Mouse (Mus musculus): ENCODE measurements around the gene Dmac2. TPM values are rescaled to one million over a fixed set of nuclear protein-coding genes. Genes with fewer than 3 reads are reported as not detected.
A peak's percentile ranks its signal among the peaks of the same experiment; 100 is the strongest.

Gene Dmac2
- total RNA-seq, 4 experiments from 2014 or later, result 57.8 to 63.3 (median 59.6) TPM

GRCm38 (mm10) chr7:25652244-25652759 is 33.1 kb downstream of the Dmac2 start:
- no peak for DNase-seq (ENCODE audit: low spot score)

GRCm38 (mm10) chr7:25655601-25656428 is 36.6 kb downstream of the Dmac2 start:
- DNase-seq (ENCODE audit: low spot score), result no peak

- no peak for DNase-seq (ENCODE audit: low spot score)
Measured at GRCm38 (mm10) chr7:25657785-25658184, 38.6 kb downstream of the Dmac2 start.

DNA sequence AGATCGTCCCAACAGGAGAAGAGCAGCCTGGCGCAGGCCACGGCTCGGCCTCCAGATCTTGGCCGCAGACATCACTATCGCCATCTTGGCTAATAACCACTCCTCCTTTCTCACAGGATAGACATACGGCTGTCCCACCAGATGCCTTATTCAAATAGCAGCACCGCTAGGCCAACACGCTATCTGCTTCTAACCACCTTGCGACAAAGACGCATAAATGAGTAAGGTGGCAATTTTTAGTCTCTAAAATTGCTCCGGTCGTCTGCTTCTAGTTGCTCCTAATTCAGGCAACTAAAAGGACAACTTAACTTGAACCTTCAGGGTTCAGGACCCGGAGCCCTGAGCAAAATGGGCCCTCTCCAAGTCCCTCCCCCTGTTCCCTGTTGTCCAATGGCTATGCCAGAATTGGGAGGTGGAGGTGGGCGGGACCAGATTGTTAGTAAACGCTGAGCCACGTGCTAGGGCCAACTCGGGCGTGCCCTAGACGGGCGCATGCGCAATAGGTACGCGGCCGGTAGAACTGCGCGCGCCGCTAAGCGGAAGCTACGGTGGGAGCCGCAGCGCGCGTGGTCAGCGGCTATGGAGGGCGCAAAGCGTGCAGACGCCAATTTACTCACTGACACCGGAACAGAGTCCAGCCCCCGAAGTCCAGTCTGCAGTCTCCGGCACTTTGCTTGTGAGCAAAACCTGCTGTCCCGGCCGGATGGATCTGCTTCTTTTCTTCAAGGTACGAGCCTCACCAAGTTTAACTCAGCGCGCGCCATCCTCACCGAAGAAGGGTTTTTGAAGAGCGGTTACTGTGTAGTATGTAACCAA is 39.7 kb downstream of the Dmac2 start, which contains the start of the genes Bckdha and Exosc5:
Bckdha (minus strand) TSS at position 325 of the 816 bp plus-strand sequence.
Exosc5 (plus strand) TSS at position 508 of the 816 bp plus-strand sequence.
- peak; percentile 100 for DNase-seq (ENCODE audit: low spot score)

GRCm38 (mm10) chr7:25666381-25666780 is 47.2 kb downstream of the Dmac2 start:
- DNase-seq (ENCODE audit: low spot score), result no peak

GRCm38 (mm10) chr7:25669158-25669557 is 49.9 kb downstream of the Dmac2 start:
- no peak for DNase-seq (ENCODE audit: low spot score)

DNA sequence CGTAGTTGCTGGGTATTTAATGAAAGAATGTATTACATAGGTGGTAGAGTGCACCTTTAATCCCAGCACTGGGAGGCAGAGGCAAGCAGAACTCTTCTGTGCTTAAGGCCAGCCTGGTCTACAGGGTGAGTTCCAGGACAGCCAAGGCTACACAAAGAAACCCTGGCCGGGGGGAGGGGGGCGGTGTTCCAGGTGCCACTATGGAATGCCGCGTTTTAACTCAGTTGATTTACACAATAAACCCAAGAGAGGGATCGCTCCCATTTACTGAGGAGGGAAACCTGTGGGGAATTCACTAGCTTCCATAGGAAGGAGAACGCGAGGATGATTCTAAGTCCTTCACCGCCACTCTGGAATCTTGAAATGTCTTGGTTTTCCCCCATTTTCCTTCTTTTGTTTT is 50.4 kb downstream of the Dmac2 start:
- DNase-seq (ENCODE audit: low spot score), result no peak

DNA sequence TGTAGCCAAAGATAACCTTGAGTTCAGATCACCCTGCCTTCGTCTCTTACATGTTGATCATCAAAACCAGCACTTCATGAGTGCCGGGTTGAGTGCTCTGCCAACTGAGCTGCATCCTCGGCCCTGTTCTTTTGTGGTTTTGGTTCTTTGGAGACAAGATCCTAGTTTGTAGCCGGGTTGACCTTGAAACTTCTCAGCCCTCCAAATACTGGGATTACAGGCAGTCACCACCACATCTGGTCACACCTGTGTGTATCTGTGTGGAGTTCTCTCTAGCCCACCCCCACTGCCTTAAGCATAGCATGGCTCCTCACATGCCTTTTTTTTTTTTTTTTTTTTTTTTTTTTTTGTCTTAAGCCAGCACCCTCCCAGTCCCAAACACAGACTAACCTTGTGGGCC is 50.9 kb downstream of the Dmac2 start:
- DNase-seq (ENCODE audit: low spot score), result no peak

DNA sequence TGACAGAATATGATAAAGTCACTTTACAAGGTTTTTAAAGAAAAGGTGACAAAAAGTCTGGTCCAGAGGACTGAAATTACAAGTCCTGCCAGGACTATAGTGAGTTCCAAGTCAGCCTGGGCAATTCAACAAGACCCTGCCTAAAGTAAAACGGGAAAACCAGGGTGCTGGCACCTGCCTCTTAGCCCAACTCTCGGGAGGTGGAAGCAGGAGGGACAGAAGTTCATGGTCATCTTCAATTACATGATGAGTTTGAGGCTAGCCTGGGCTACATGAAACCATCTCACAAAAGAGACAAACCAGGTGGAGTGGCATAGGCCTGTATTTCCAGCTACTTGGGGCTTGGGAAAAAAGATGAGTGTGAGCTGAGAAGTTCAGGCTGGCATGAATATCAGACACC is 52.5 kb downstream of the Dmac2 start:
- no peak for DNase-seq (ENCODE audit: low spot score)

GRCm38 (mm10) chr7:25672442-25672841 is 53.2 kb downstream of the Dmac2 start:
- DNase-seq (ENCODE audit: low spot score), result no peak

- DNase-seq (ENCODE audit: low spot score), result no peak
Measured at GRCm38 (mm10) chr7:25674297-25674696, 55.1 kb downstream of the Dmac2 start.

- no peak for DNase-seq (ENCODE audit: low spot score)
Measured at GRCm38 (mm10) chr7:25674719-25675300, 55.6 kb downstream of the Dmac2 start, which contains the start of gene Tmem91. TSS of gene Tmem91 (minus strand) at chr7:25675166.

Other genes starting within 250 kb of the Dmac2 start
- gene Cnfn, start 249.7 kb upstream of the Dmac2 start, total RNA-seq (2022), result not detected
- gene Lipe, start 220.7 kb upstream of the Dmac2 start, total RNA-seq (2022), result 10 to 100 TPM; 34.3 to 45.6 (median 40.1) TPM
- gene Cxcl17, start 206.5 kb upstream of the Dmac2 start, total RNA-seq (2022), result not detected
- 10 to 100 TPM; 10.7 to 13.9 (median 12.5) TPM for gene Ceacam1, start 141.8 kb upstream of the Dmac2 start, total RNA-seq (2022)
- 1 to 10 TPM; 1.9 to 2.4 (median 2.1) TPM for gene Ceacam2, start 79.6 kb upstream of the Dmac2 start, total RNA-seq (2022)
- under 1 TPM in 1 of 4 experiments, not detected in 3; 0.32 TPM for gene Erich4, start 3.5 kb upstream of the Dmac2 start, total RNA-seq (2022)
- 1 to 10 TPM; 1.9 to 2.5 (median 2.4) TPM for gene B3gnt8, start 7.2 kb downstream of the Dmac2 start, total RNA-seq (2022)
- gene Bckdha, start 39.6 kb downstream of the Dmac2 start, total RNA-seq (2022), result 100 to 1,000 TPM; 302 to 362 (median 329) TPM
- gene Exosc5, start 39.8 kb downstream of the Dmac2 start, total RNA-seq (2022), result 10 to 100 TPM; 17.5 to 20.4 (median 19.3) TPM
- not detected for gene Tmem91, start 55.8 kb downstream of the Dmac2 start, total RNA-seq (2022)
- gene B9d2, start 61.4 kb downstream of the Dmac2 start, total RNA-seq (2022), result 10 to 100 TPM; 10.1 to 12.8 (median 11.9) TPM
- gene Tgfb1, start 67.6 kb downstream of the Dmac2 start, total RNA-seq (2022), result 10 to 100 TPM; 17.5 to 24.9 (median 23.9) TPM
- gene Ccdc97, start 99.7 kb downstream of the Dmac2 start, total RNA-seq (2022), result 10 to 100 TPM; 56.7 to 62.0 (median 58.8) TPM
- gene Hnrnpul1, start 135.3 kb downstream of the Dmac2 start, total RNA-seq (2022), result 10 to 100 TPM; 65.8 to 82.6 (median 71.5) TPM
- 10 to 100 TPM; 50.2 to 70.9 (median 65.9) TPM for gene Axl, start 169.3 kb downstream of the Dmac2 start, total RNA-seq (2022)
- 10 to 100 TPM in 1 of 4 experiments, 1 to 10 TPM in 3; 4.1 to 11.5 (median 5.2) TPM for gene Cyp2s1, start 197.5 kb downstream of the Dmac2 start, total RNA-seq (2022)

Measured in heart, adult 8-10 months (tissue).